Mouse (Mus musculus) limb, embryonic 15.5 days (tissue): Measurements from ENCODE around the gene Mindy1. TPM values are rescaled to one million over a fixed set of nuclear protein-coding genes. Genes with fewer than 3 reads are reported as not detected.

Experiments
- ATAC-seq: fragments of 200-750 bp; cut with Nextera tagmentation; 2 replicates; pipeline ENCODE4 v1.8.0; 2017; ENCODE audit warnings: low read depth, moderate TSS enrichment; ENCODE audit not compliant: insufficient number of reproducible peaks, low FRiP score, low TSS enrichment
- H3K27ac ChIP-seq: fragments of 300-500 bp; sonication (generic); 2 replicates; pipeline ENCODE4 v1.5.1; 2015; ENCODE audit warnings: moderate library complexity, mild to moderate bottlenecking, inconsistent platforms
- H3K27me3 ChIP-seq: fragments of 300-500 bp; sonication (generic); 2 replicates; pipeline ENCODE4 v1.6.1; 2015; ENCODE audit warnings: inconsistent platforms
- H3K36me3 ChIP-seq: fragments of 300-500 bp; sonication (generic); 2 replicates; pipeline ENCODE4 v1.6.1; 2015; ENCODE audit warnings: inconsistent platforms
- H3K4me1 ChIP-seq: fragments of 300-500 bp; sonication (generic); 2 replicates; pipeline ENCODE4 v1.6.1; 2015; ENCODE audit warnings: inconsistent platforms
- H3K4me2 ChIP-seq: fragments of 300-500 bp; sonication (generic); 2 replicates; pipeline ENCODE4 v1.6.1; 2015; ENCODE audit warnings: mild to moderate bottlenecking, inconsistent platforms
- H3K4me3 ChIP-seq: fragments of 300-500 bp; sonication (generic); 2 replicates; pipeline ENCODE4 v1.5.1; 2015; ENCODE audit warnings: mild to moderate bottlenecking, inconsistent platforms
- H3K9ac ChIP-seq: fragments of 300-500 bp; sonication (generic); 2 replicates; pipeline ENCODE4 v1.6.1; 2015; ENCODE audit warnings: inconsistent platforms
- H3K9me3 ChIP-seq: fragments of 300-500 bp; sonication (generic); 2 replicates; pipeline ENCODE4 v1.6.1; 2016; ENCODE audit warnings: inconsistent platforms
- WGBS: fragments of 180-500 bp; shearing (Covaris S2); methylation state at CpG from one replicate; pipeline ENCODE4 v1.1.7; 2015; 5-methylcytosine and 5-hydroxymethylcytosine counted together
- polyA plus RNA-seq: library from polyadenylated mRNA; unstranded; fragments of >200 nt; fragmentation: Nextera tagmentation; extraction: Ambion mirVana; gene quantifications from 2 replicates; pipeline ENCODE4 v1.2.1, GENCODE M21; 2015

The Mindy1 gene
- polyA plus RNA-seq, 1 experiment from 2014 or later, result 53.1 TPM

DNA sequence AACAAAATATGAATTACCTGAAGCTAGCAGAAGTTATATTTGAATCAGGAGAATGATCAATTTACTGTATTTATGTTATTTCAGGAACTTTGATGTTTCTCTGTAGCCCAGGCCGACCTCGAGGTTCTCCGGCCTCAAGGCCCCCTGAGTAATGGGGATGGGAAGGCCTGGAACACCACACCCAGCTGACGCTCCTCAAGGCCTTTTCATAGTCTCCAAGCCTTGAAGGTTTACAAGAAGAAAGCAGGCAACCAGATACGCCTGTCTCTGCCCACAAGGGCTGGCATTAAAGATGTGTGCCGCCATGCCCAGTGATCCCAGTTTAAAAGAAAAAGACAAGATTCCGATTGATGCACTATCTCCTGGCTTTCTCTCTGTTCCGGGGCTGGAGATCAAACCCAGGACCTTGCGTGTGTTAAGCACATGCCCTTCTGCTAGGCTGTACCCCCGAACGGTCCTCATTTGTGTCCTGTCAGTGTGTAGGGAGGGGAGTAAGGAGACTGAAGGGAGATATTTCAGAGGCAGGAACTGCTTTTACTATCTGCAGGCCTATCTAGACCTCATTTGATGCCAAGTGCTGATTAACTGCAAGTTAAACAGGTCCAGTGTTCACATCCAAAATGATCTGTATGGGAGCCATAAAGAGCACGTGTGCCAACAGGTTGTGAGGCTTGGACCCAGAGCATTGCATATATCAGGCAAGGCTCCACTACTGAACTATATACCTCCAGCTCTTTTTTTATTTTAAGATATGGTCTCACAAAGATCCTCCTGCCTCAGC is 3.5 kb downstream of the Mindy1 start:
- H3K9me3 ChIP-seq, result no peaks in the 10 kb centered on the region
- no peak for ATAC-seq

DNA sequence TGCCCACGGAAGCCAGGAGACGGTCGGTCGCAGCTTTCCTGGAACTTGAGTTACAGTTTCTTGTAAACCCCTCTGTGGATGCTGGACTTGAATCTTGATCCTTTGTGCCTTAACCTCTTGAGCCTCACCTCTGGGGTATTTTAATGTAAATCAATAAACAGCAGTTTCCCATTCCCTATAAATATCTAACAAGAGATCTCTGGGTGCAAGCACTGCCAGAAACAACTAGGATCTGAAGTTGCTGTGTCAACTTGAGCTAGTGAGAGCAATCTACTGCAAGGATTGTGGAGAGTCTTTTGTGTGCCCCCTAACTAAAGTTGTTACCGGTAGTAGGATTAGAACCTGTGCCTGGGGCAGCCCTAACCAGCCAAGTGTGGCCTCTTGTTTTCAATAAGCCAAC is 4.2 kb downstream of the Mindy1 start:
- H3K9ac ChIP-seq, result no peak overlapping the region
- 89% methylated on average over 5 of the region's 5 CpGs for WGBS
- no peaks in the 10 kb centered on the region for H3K9me3 ChIP-seq
- H3K4me1 ChIP-seq, result peaks cover 21% of the 10 kb centered on the region
- H3K36me3 ChIP-seq, result peaks cover 28% of the 10 kb centered on the region
- H3K4me2 ChIP-seq, result no peak overlapping the region
- no peak for ATAC-seq
- H3K4me3 ChIP-seq, result no peak overlapping the region
- no peaks in the 10 kb centered on the region for H3K27me3 ChIP-seq
- H3K27ac ChIP-seq, result no peak overlapping the region

More for the DNA sequence above, 3.5 kb downstream of the Mindy1 start:
- Histone ChIP-seq H3K27ac (peak overlapping the region; percentile 11; the same call in 1 of the 2 replicates), H3K36me3 (peaks cover 21% of the 10 kb centered on the region), H3K27me3 (no peaks in the 10 kb centered on the region), H3K4me2 (peak overlapping the region; percentile 74), H3K4me1 (peaks cover 23% of the 10 kb centered on the region), H3K4me3 (peak overlapping the region; percentile 64), H3K9ac (no peak overlapping the region)
- 77% methylated on average over 12 of the region's 12 CpGs for WGBS

DNA sequence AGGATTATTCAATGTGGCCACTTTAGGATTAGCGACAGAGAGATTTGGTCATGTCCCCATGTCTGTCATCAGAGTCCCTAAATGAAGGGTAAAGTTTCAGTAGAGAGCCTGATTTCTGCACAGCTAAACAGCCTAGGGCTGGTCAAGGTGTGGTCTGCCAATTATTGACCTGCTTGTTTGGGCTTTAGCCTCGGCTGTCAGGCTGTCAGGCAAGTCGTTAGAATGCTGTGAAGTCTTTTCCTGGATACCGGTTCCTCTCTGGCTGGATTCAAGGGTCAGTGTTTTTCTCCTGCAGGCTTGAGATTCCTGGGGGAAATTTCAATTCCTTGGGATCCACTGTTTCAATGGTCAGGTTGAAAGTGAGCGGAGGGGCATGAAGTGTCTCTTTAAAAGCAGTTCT is 4.9 kb downstream of the Mindy1 start:
- Histone ChIP-seq H3K9me3 (no peaks in the 10 kb centered on the region), H3K9ac (no peak overlapping the region), H3K27me3 (no peaks in the 10 kb centered on the region), H3K27ac (no peak overlapping the region), H3K36me3 (peaks cover 34% of the 10 kb centered on the region), H3K4me2 (no peak overlapping the region), H3K4me3 (no peak overlapping the region), H3K4me1 (peaks cover 17% of the 10 kb centered on the region)
- WGBS, result 55% methylated on average over 5 of the region's 5 CpGs
- no peak for ATAC-seq

DNA sequence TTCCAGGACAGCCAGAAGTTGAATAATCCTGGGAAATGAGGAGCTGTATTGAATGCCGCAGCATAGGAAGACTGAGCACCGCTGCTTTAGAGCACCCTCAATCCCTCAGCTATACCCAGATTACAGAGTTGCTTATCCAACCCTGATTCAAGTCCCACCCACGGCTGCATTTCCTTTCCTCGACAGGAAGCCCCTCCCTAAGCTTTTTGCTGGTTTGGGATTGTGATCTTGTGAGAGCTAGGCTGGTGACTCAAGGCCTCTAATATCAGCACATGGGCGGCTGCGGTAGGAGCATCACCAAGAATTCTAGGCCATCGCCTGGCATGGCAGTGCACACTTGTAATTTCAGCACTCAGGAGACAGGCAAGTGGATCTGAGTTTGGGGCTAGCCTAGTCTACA is 5.4 kb downstream of the Mindy1 start:
- no peak overlapping the region for H3K4me2 ChIP-seq
- H3K4me1 ChIP-seq, result peaks cover 17% of the 10 kb centered on the region
- WGBS, result 85% methylated on average over 7 of the region's 7 CpGs
- ATAC-seq, result no peak
- no peak overlapping the region for H3K27ac ChIP-seq
- H3K36me3 ChIP-seq, result peaks cover 39% of the 10 kb centered on the region
- H3K27me3 ChIP-seq, result no peaks in the 10 kb centered on the region
- no peak overlapping the region for H3K4me3 ChIP-seq
- no peaks in the 10 kb centered on the region for H3K9me3 ChIP-seq
- no peak overlapping the region for H3K9ac ChIP-seq

DNA sequence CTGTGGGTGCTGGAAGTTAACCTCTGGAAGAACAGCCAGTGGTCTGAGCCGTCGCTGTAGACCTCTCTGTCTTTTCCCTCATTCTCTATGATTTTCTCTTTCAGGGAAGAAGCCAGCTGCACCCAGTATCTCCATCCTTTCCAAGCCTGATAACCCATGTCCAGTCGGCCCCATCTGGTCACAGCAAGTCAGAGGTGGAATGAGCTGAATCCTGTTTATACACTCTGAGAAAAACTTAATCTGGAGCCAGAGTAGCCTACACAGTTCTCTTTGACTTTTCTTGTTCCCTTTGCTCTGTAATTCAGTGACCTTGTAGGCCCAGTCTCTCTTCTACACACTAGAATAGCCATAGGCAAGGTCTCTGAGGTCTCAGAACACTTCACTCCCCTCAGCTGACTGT is 6.4 kb downstream of the Mindy1 start:
- H3K36me3 ChIP-seq, result peaks cover 50% of the 10 kb centered on the region
- no peaks in the 10 kb centered on the region for H3K27me3 ChIP-seq
- no peaks in the 10 kb centered on the region for H3K9me3 ChIP-seq
- H3K27ac ChIP-seq, result no peak overlapping the region
- no peak overlapping the region for H3K4me2 ChIP-seq
- peaks cover 14% of the 10 kb centered on the region for H3K4me1 ChIP-seq
- H3K4me3 ChIP-seq, result no peak overlapping the region
- ATAC-seq, result no peak
- no peak overlapping the region for H3K9ac ChIP-seq
- WGBS, result 92% methylated on average over 3 of the region's 3 CpGs

DNA sequence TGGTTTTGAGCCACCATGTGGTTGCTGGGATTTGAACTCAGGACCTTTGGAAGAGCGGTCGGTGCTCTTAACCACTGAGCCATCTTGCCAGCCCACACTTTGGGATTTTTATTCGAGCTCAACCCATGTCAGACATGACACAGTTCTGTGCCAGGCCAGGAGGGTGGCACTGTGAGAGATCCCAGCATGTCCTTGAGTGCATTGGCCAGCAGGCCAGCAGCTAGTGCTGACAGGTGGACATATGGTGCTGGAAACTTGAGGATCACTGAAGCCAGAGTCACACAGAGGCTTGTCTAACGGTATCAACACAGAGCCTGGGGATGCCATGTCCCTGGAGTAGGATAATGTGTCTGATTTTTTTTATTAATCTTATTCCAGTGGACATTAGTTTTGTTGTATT is 8.3 kb downstream of the Mindy1 start:
- Histone ChIP-seq H3K4me1 (peaks cover 6% of the 10 kb centered on the region), H3K4me2 (no peak overlapping the region), H3K27ac (no peak overlapping the region), H3K9me3 (no peaks in the 10 kb centered on the region), H3K9ac (no peak overlapping the region), H3K4me3 (no peak overlapping the region), H3K36me3 (peaks cover 67% of the 10 kb centered on the region), H3K27me3 (no peaks in the 10 kb centered on the region)
- ATAC-seq, result no peak
- WGBS, result 93% methylated on average over 4 of the region's 4 CpGs

DNA sequence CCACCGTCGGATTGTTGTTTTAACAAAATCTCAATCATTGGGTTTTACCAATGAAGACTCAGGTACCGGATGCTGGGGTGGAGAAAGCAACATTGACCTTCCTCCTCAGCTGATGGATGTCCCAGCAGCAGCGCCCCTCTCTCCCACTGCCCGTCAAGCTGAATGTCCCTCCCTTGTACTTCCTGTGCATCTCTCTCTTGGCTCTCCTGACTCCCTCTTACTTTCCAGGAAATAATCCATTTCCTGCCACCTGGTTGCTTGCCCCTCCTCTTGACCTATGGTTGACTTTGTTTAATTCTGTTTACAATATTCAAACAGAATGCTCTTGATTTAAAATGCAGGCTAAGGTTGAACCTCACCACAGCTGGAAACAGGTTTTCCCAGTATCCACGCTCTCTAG is 9.0 kb downstream of the Mindy1 start:
- Histone ChIP-seq H3K4me3 (no peak overlapping the region), H3K4me1 (peaks cover 5% of the 10 kb centered on the region), H3K27ac (no peak overlapping the region), H3K9me3 (no peaks in the 10 kb centered on the region), H3K9ac (no peak overlapping the region), H3K36me3 (peaks cover 74% of the 10 kb centered on the region), H3K4me2 (no peak overlapping the region), H3K27me3 (no peaks in the 10 kb centered on the region)
- 74% methylated on average over 6 of the region's 6 CpGs for WGBS
- no peak for ATAC-seq

DNA sequence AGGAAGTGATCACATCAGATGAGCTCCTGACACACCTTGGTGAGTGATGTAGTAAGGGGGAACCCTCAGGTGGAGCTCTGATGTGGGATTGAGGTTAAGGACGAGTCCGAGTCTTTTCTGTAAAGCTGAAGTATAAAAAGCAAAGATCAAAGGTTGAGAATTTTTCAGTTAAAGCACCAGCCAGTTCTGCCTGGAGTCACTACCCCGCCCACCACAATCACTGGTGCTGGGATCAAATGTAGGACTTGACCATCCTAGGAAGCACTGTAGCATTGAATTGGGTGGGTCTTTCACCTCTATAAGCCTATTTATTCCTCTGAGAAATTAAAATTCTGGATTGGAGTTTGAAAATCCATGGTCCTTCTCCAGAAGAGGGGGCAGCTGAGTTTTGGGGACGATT is 9.9 kb downstream of the Mindy1 start:
- WGBS, result 81% methylated on average over 4 of the region's 4 CpGs
- no peak for ATAC-seq
- no peak overlapping the region for H3K9ac ChIP-seq
- H3K4me2 ChIP-seq, result no peak overlapping the region
- H3K4me1 ChIP-seq, result peaks cover 10% of the 10 kb centered on the region; the same call in 1 of the 2 replicates
- H3K27ac ChIP-seq, result no peak overlapping the region
- peaks cover 80% of the 10 kb centered on the region for H3K36me3 ChIP-seq
- no peaks in the 10 kb centered on the region for H3K27me3 ChIP-seq
- H3K9me3 ChIP-seq, result no peaks in the 10 kb centered on the region
- H3K4me3 ChIP-seq, result no peak overlapping the region

DNA sequence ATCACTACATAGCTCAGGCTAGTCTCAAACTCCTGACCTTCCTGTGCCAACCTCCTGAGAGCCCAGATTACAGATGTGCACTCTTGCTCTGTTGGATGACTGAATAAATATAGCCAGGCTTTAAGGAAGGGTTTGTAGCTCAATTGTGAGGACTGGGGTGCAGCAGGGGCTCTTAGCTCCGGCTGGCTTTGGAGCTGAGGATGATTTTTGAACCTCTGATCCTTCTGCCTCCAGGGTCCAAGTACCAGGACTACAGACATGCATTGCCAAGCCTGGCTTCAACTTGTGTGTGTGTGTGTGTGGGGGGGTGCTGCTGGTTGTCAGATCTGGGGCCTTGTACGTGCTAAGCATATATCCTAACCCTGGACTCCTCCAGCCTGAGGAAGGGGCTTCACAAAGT is 11.8 kb downstream of the Mindy1 start:
- peak overlapping the region; percentile 22 for H3K27ac ChIP-seq
- no peaks in the 10 kb centered on the region for H3K27me3 ChIP-seq
- no peak overlapping the region for H3K4me2 ChIP-seq
- WGBS, result 95% methylated on average over 2 of the region's 2 CpGs
- H3K4me3 ChIP-seq, result no peak overlapping the region
- no peaks in the 10 kb centered on the region for H3K9me3 ChIP-seq
- peaks cover 89% of the 10 kb centered on the region for H3K36me3 ChIP-seq
- H3K4me1 ChIP-seq, result peaks cover 15% of the 10 kb centered on the region; the same call in 1 of the 2 replicates
- no peak overlapping the region for H3K9ac ChIP-seq
- no peak for ATAC-seq

DNA sequence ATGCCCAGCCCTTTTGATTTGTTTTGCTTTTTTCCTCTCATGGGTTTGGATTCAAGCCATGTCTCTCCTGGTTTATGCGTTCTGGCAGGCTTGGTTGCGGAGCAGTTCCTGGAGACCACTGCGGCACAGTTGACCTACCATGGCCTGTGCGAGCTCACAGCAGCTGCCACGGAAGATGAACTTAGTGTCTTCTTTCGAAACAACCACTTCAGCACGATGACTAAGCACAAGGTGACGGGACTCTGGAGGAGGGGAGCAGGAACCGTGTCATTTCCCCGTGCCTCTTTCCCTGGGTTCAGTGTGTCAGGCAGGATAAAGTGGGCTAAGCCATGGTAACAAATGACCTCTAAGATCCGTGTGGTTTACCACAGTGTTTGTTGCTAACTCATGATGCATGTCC is 12.4 kb downstream of the Mindy1 start:
- no peak overlapping the region for H3K4me2 ChIP-seq
- peaks cover 87% of the 10 kb centered on the region for H3K36me3 ChIP-seq
- no peaks in the 10 kb centered on the region for H3K9me3 ChIP-seq
- WGBS, result 75% methylated on average over 11 of the region's 11 CpGs
- H3K4me1 ChIP-seq, result peaks cover 15% of the 10 kb centered on the region; the same call in 1 of the 2 replicates
- H3K9ac ChIP-seq, result no peak overlapping the region
- no peak overlapping the region for H3K4me3 ChIP-seq
- ATAC-seq, result no peak
- H3K27me3 ChIP-seq, result no peaks in the 10 kb centered on the region
- peak overlapping the region; percentile 22 for H3K27ac ChIP-seq

DNA sequence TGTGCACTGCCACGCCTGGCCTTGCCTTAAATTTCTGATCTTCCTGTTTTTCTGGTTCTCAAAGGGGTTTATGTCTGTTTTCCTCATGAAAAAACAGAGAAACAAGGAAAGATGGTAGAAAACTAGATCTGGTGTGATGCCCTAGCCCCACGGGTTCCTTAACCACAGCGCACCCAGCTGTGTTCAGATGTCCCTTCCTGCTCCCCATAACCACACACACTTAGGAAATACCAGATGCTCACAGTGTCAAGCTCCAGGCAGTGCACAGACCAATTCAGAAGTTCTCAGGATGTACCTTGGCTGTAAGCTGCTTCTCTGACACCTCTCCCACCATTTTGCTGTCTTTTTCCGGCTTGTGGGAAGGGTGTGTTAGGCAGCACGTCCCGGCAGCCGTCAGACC is 13.2 kb downstream of the Mindy1 start:
- ATAC-seq, result no peak
- 0 out of 2 replicates have a peak overlapping the region, but pooled peaks have one; percentile 38 for H3K27ac ChIP-seq
- H3K9ac ChIP-seq, result no peak overlapping the region
- peaks cover 81% of the 10 kb centered on the region for H3K36me3 ChIP-seq
- H3K4me2 ChIP-seq, result no peak overlapping the region
- 70% methylated on average over 7 of the region's 7 CpGs for WGBS
- H3K4me1 ChIP-seq, result peaks cover 15% of the 10 kb centered on the region; the same call in 1 of the 2 replicates
- no peaks in the 10 kb centered on the region for H3K27me3 ChIP-seq
- H3K9me3 ChIP-seq, result no peaks in the 10 kb centered on the region
- no peak overlapping the region for H3K4me3 ChIP-seq

DNA sequence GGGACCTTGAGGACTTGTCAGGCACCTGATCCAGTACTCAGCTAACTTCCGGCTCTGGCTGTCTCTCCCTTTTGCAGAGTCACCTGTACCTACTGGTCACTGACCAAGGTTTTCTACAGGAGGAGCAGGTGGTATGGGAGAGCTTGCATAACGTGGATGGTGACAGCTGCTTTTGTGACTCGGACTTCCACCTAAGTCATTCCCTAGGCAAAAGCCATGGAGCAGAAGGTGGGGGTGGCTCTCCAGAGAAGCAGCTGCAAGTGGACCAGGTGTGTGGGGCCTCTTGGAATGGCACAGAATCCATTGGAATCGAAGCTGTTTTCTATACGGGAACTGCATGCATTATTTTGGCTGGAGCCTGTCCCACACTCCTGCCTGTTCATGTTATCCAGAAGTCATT is 13.6 kb downstream of the Mindy1 start:
- Histone ChIP-seq H3K4me1 (peaks cover 15% of the 10 kb centered on the region; the same call in 1 of the 2 replicates), H3K9me3 (no peaks in the 10 kb centered on the region), H3K4me2 (no peak overlapping the region), H3K4me3 (no peak overlapping the region), H3K27me3 (no peaks in the 10 kb centered on the region), H3K36me3 (peaks cover 77% of the 10 kb centered on the region), H3K27ac (0 out of 2 replicates have a peak overlapping the region, but pooled peaks have one; percentile 38), H3K9ac (no peak overlapping the region)
- 67% methylated on average over 5 of the region's 5 CpGs for WGBS
- no peak for ATAC-seq
